In genomic region chr3:123235921-123236320, GRCm38 (mm10) we compare ENCODE assay signal across 7 mouse cellular contexts. TPM values are rescaled to one million over a fixed set of nuclear protein-coding genes. Genes with fewer than 3 reads are reported as not detected.
DNase-seq lines count a peak whose midpoint lies in the region; ATAC-seq and TF ChIP-seq lines count a peak whose summit lies in the region.

Synpo2 (minus strand) TSS chr3:123236149.

- no peaks in the 10 kb centered on the region for H3K27me3 ChIP-seq in embryonic facial prominence, embryonic 14.5 days (replicated peaks; ENCODE audit: control insufficient read depth, insufficient read depth, low read length)
- no peaks in the 10 kb centered on the region for H3K27me3 ChIP-seq in kidney, adult 2 months (replicated peaks; ENCODE audit: control insufficient read depth, insufficient read depth, low read length)
- peaks cover 16% of the 10 kb centered on the region for H3K27me3 ChIP-seq in limb, embryonic 13.5 days
- peaks cover 17% of the 10 kb centered on the region for H3K27me3 ChIP-seq in midbrain, embryonic 13.5 days

- TF ChIP-seq CTCF in kidney, adult 2 months (conservative IDR thresholded peaks at IDR 0.05; ENCODE audit: insufficient read depth, insufficient read length, low read depth, low read length): no peak

- H3K4me1 ChIP-seq in embryonic facial prominence, embryonic 14.5 days (ENCODE audit: control insufficient read depth, insufficient read depth, low read length): peaks cover 13% of the 10 kb centered on the region
- 0 out of 2 replicates have a peak, but pooled peaks cover 3% of the 10 kb centered on the region for H3K4me1 ChIP-seq in kidney, adult 2 months (ENCODE audit: control insufficient read depth, insufficient read depth, low read length)
- H3K4me1 ChIP-seq in limb, embryonic 13.5 days: peaks cover 16% of the 10 kb centered on the region
- H3K4me1 ChIP-seq in midbrain, embryonic 13.5 days (replicated peaks): peaks cover 11% of the 10 kb centered on the region

- peak; percentile 79 for ATAC-seq in embryonic facial prominence, embryonic 14.5 days (ENCODE audit: low read depth)
- peak; percentile 74; the same call in 1 of the 2 replicates for ATAC-seq in limb, embryonic 13.5 days (ENCODE audit: low FRiP score, low read depth)
- peak; percentile 89 for ATAC-seq in midbrain, embryonic 13.5 days

- no peak within 1 kb of the TSS; the same call in 1 of the 2 replicates for H3K27ac ChIP-seq in embryonic facial prominence, embryonic 14.5 days (replicated peaks; ENCODE audit: low read depth, low read length)
- no peak within 1 kb of the TSS for H3K27ac ChIP-seq in kidney, adult 2 months (ENCODE audit: insufficient read depth, low read depth, low read length)
- H3K27ac ChIP-seq in limb, embryonic 13.5 days: no peak within 1 kb of the TSS; the same call in 1 of the 2 replicates
- no peak within 1 kb of the TSS for H3K27ac ChIP-seq in midbrain, embryonic 13.5 days

- peak; percentile 23 to 32 for DNase-seq in adrenal gland, postnatal 4 days (ENCODE audit: low spot score in 2 of 2)
- peak; percentile 83 for DNase-seq in embryonic facial prominence, embryonic 14.5 days (ENCODE audit: low spot score)
- DNase-seq in heart, adult 8-10 months (ENCODE audit: low spot score): peak; percentile 78
- peak; percentile 67 for DNase-seq in kidney, adult 2 months
- DNase-seq in spleen, postnatal 36 days (ENCODE audit: low spot score in 2 of 2): peak; percentile 29 to 39

- H3K4me2 ChIP-seq in embryonic facial prominence, embryonic 14.5 days (ENCODE audit: low read depth, low read length): peak within 1 kb of the TSS; percentile 79
- H3K4me2 ChIP-seq in limb, embryonic 13.5 days (replicated peaks): peak within 1 kb of the TSS; percentile 80
- H3K4me2 ChIP-seq in midbrain, embryonic 13.5 days (replicated peaks): peak within 1 kb of the TSS; percentile 88

- no peaks in the 10 kb centered on the region for H3K9me3 ChIP-seq in embryonic facial prominence, embryonic 14.5 days (ENCODE audit: control insufficient read depth, low read length)
- peaks cover 4% of the 10 kb centered on the region for H3K9me3 ChIP-seq in limb, embryonic 13.5 days
- no peaks in the 10 kb centered on the region for H3K9me3 ChIP-seq in midbrain, embryonic 13.5 days

- H3K36me3 ChIP-seq in embryonic facial prominence, embryonic 14.5 days (ENCODE audit: control insufficient read depth, insufficient read depth, low read length): no peaks in the 10 kb centered on the region
- no peaks in the 10 kb centered on the region for H3K36me3 ChIP-seq in kidney, adult 2 months (ENCODE audit: control insufficient read depth, insufficient read depth, low read length)
- no peaks in the 10 kb centered on the region for H3K36me3 ChIP-seq in limb, embryonic 13.5 days
- no peaks in the 10 kb centered on the region for H3K36me3 ChIP-seq in midbrain, embryonic 13.5 days

- peak within 1 kb of the TSS; percentile 59 for H3K9ac ChIP-seq in embryonic facial prominence, embryonic 14.5 days (ENCODE audit: low read depth, low read length)
- H3K9ac ChIP-seq in limb, embryonic 13.5 days: peak within 1 kb of the TSS; percentile 67
- H3K9ac ChIP-seq in midbrain, embryonic 13.5 days (replicated peaks): peak within 1 kb of the TSS; percentile 45; the same call in 1 of the 2 replicates

- H3K4me3 ChIP-seq in embryonic facial prominence, embryonic 14.5 days (ENCODE audit: low read depth, low read length): peak within 1 kb of the TSS; percentile 54
- peak within 1 kb of the TSS; percentile 65 for H3K4me3 ChIP-seq in kidney, adult 2 months (ENCODE audit: insufficient read depth, low read depth, low read length)
- H3K4me3 ChIP-seq in limb, embryonic 13.5 days: peak within 1 kb of the TSS; percentile 54
- peak within 1 kb of the TSS; percentile 46 for H3K4me3 ChIP-seq in midbrain, embryonic 13.5 days (replicated peaks)

- TF ChIP-seq POLR2A in kidney, adult 2 months (IDR thresholded peaks at IDR 0.05; ENCODE audit: low read depth, low read length): no peak

- 1% methylated on average over 18 of the region's 20 CpGs for WGBS in embryonic facial prominence, embryonic 14.5 days
- WGBS in kidney, adult 2 months: under 1% methylated on average over 20 of the region's 20 CpGs
- WGBS in limb, embryonic 13.5 days: under 1% methylated on average over 20 of the region's 20 CpGs
- 0% methylated on average over 20 of the region's 20 CpGs for WGBS in midbrain, embryonic 13.5 days

RNA-seq across cellular contexts. Expression of gene Synpo2, which starts in this region (rescaled TPM):
- total RNA-seq in adrenal gland, postnatal 4 days (2021): 1 to 10 TPM; 9.0 to 9.9 TPM
- 9.7 and 12.8 TPM in 2 replicates for polyA plus RNA-seq in embryonic facial prominence, embryonic 14.5 days (2014; fragmentation: Nextera tagmentation; extraction: Ambion mirVana)
- total RNA-seq in heart, adult 8-10 months (2022): 100 to 1,000 TPM in 2 of 4 experiments, 10 to 100 TPM in 2; 91.9 to 102 (median 100) TPM
- 5.2 and 5.4 TPM in 2 replicates for polyA plus RNA-seq in kidney, adult 2 months (2012; rRNA removed)
- 7.3 and 8.8 TPM in 2 replicates for polyA plus RNA-seq in limb, embryonic 13.5 days (2015; fragmentation: Nextera tagmentation; extraction: Ambion mirVana)
- polyA plus RNA-seq in midbrain, embryonic 13.5 days (2015; fragmentation: Nextera tagmentation; extraction: Ambion mirVana): 1.5 and 2.0 TPM in 2 replicates

Comparison
In these comparisons a context has a peak if more than half of its experiments do, and no peak if none do; other contexts are left out.
1. RNA of gene Synpo2 (total RNA-seq): 91.9 to 102 TPM in heart, adult 8-10 months; 9.0 to 9.9 TPM in adrenal gland, postnatal 4 days; every median in the first group is over 4 times any median in the second.
2. DNase-seq: peak in every context shown above with its lines; median percentile 83 in embryonic facial prominence, embryonic 14.5 days; 78 in heart, adult 8-10 months; 67 in kidney, adult 2 months; 34 in spleen, postnatal 36 days; 28 in adrenal gland, postnatal 4 days.
3. Peak in every context shown above with its lines, with median percentiles within 50 percentile points of each other: ATAC-seq, H3K4me2 ChIP-seq, H3K4me3 ChIP-seq and H3K9ac ChIP-seq.